Comparison of ENCODE assay signal across 8 mouse cellular contexts in the genomic region with DNA sequence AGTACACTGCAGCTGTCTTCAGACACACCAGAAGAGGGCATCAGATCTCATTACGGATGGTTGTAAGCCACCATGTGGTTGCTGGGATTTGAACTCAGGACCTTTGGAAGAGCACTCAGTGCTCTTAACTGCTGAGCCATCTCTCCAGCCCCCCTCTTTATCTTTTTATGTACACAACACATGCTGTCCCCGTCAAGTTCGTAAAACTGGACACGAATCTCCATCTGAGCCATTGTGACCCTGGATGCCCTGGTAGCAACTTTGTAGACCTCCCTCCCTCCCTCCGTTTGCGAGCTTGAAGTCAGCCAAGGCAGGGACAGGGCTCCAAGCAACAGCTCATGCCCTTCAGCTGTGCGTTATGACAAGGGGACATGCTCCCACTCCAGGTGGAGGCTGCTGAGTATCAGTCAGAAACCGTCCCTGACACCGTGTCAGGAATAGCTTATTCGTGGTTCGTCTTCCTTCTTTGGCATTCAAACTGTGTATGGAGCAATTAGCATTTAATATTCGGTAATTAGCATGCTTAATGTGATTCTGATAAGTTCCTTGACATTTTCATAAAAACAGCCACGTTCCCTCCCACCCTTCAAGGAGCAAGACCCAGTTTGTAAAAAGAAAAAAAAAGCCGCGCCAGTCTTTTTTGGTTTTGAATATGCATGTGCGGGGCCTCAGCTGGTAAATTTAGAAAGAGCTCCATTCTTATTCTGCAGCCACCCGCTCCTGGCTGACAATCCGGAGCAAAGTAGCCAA. TPM values are rescaled to one million over a fixed set of nuclear protein-coding genes. Genes with fewer than 3 reads are reported as not detected.
DNase-seq lines count a peak whose midpoint lies in the region; ATAC-seq and TF ChIP-seq lines count a peak whose summit lies in the region.

No protein-coding gene starts in this region.

- peak; percentile 32 to 42 for DNase-seq in cerebellum, adult 2 months
- no peak for DNase-seq in thymus, adult 2 months
- no peak for DNase-seq in thymus, postnatal 25 days
- DNase-seq in left cerebral cortex, adult 18-20 months (ENCODE audit: low spot score in 2 of 2): no peak

- peaks cover 20% of the 10 kb centered on the region for H3K4me1 ChIP-seq in cerebellum, adult 2 months (ENCODE audit: control insufficient read depth, insufficient read depth, low read length)
- H3K4me1 ChIP-seq in thymus, adult 2 months (replicated peaks; ENCODE audit: control insufficient read depth, insufficient read depth, low read length): peaks cover 16% of the 10 kb centered on the region
- H3K4me1 ChIP-seq in heart, embryonic 16.5 days (ENCODE audit: control insufficient read depth, insufficient read depth, low read length): peaks cover 18% of the 10 kb centered on the region
- peaks cover 19% of the 10 kb centered on the region for H3K4me1 ChIP-seq in liver, embryonic 16.5 days (ENCODE audit: control insufficient read depth, low read depth, low read length)
- peaks cover 6% of the 10 kb centered on the region for H3K4me1 ChIP-seq in stomach, embryonic 14.5 days (ENCODE audit: control insufficient read depth, insufficient read depth, low read length)

- H3K9ac ChIP-seq in heart, embryonic 16.5 days (ENCODE audit: low read length): peak overlapping the region; percentile 74
- H3K9ac ChIP-seq in liver, embryonic 16.5 days (ENCODE audit: low read depth, low read length): peak overlapping the region; percentile 2; the same call in 1 of the 2 replicates
- peak overlapping the region; percentile 42; the same call in 1 of the 2 replicates for H3K9ac ChIP-seq in stomach, embryonic 14.5 days (replicated peaks; ENCODE audit: low read depth, low read length)

- H3K27ac ChIP-seq in cerebellum, adult 2 months (ENCODE audit: insufficient read depth, low read length): peak overlapping the region; percentile 75
- no peak overlapping the region for H3K27ac ChIP-seq in thymus, adult 2 months (ENCODE audit: control insufficient read depth, insufficient read depth, low read length)
- H3K27ac ChIP-seq in heart, embryonic 16.5 days (ENCODE audit: low read length): peak overlapping the region; percentile 80
- no peak overlapping the region for H3K27ac ChIP-seq in liver, embryonic 16.5 days (ENCODE audit: low read length)
- H3K27ac ChIP-seq in stomach, embryonic 14.5 days (ENCODE audit: low read length): peak overlapping the region; percentile 63; the same call in 1 of the 2 replicates

- H3K9me3 ChIP-seq in heart, embryonic 16.5 days (replicated peaks; ENCODE audit: control insufficient read depth, low read length): no peaks in the 10 kb centered on the region
- no peaks in the 10 kb centered on the region for H3K9me3 ChIP-seq in liver, embryonic 16.5 days (replicated peaks; ENCODE audit: control insufficient read depth, low read length)
- H3K9me3 ChIP-seq in stomach, embryonic 14.5 days (ENCODE audit: control insufficient read depth, low read depth, low read length): no peaks in the 10 kb centered on the region

- H3K27me3 ChIP-seq in cerebellum, adult 2 months (ENCODE audit: control insufficient read depth, insufficient read depth, low read length): no peaks in the 10 kb centered on the region
- H3K27me3 ChIP-seq in thymus, adult 2 months (ENCODE audit: control insufficient read depth, insufficient read depth, low read length): no peaks in the 10 kb centered on the region
- H3K27me3 ChIP-seq in heart, embryonic 16.5 days (ENCODE audit: control insufficient read depth, insufficient read depth, low read length): no peaks in the 10 kb centered on the region
- H3K27me3 ChIP-seq in liver, embryonic 16.5 days (ENCODE audit: control insufficient read depth, insufficient read depth, low read depth, low read length): no peaks in the 10 kb centered on the region
- H3K27me3 ChIP-seq in stomach, embryonic 14.5 days (ENCODE audit: control insufficient read depth, insufficient read depth, low read length): no peaks in the 10 kb centered on the region

- no peaks in the 10 kb centered on the region for H3K36me3 ChIP-seq in thymus, adult 2 months (ENCODE audit: control insufficient read depth, insufficient read depth, low read length)
- peaks cover 20% of the 10 kb centered on the region for H3K36me3 ChIP-seq in heart, embryonic 16.5 days (ENCODE audit: control insufficient read depth, insufficient read depth)
- H3K36me3 ChIP-seq in liver, embryonic 16.5 days (ENCODE audit: control insufficient read depth, insufficient read depth): peaks cover 19% of the 10 kb centered on the region
- peaks cover 26% of the 10 kb centered on the region for H3K36me3 ChIP-seq in stomach, embryonic 14.5 days (ENCODE audit: control insufficient read depth, insufficient read depth, low read length)

- ATAC-seq in cerebellum, adult (ENCODE audit: insufficient number of reproducible peaks, low FRiP score, low TSS enrichment): no peak; the same call in 1 of the 2 replicates
- ATAC-seq in heart, embryonic 16.5 days (replicated peaks; ENCODE audit: extremely low read depth, insufficient read depth, low FRiP score): peak; percentile 0; the same call in 1 of the 2 replicates
- ATAC-seq in liver, embryonic 16.5 days (ENCODE audit: low read depth): no peak
- ATAC-seq in stomach, embryonic 14.5 days (ENCODE audit: insufficient number of reproducible peaks, insufficient read depth, low FRiP score, low read depth): no peak

- peak overlapping the region; percentile 88 for H3K4me2 ChIP-seq in heart, embryonic 16.5 days (ENCODE audit: low read depth, low read length)
- H3K4me2 ChIP-seq in liver, embryonic 16.5 days (ENCODE audit: low read depth, low read length): peak overlapping the region; percentile 93
- peak overlapping the region; percentile 61 for H3K4me2 ChIP-seq in stomach, embryonic 14.5 days (replicated peaks; ENCODE audit: low read depth, low read length)

- TF ChIP-seq CTCF in cerebellum, adult 2 months (IDR thresholded peaks at IDR 0.05; ENCODE audit: borderline replicate concordance, insufficient read depth, low read depth, low read length): no peak
- no peak for TF ChIP-seq CTCF in thymus, adult 2 months (IDR thresholded peaks at IDR 0.05; ENCODE audit: borderline replicate concordance, control insufficient read depth, extremely low read depth, insufficient read depth, low read length, poor library complexity)

- no peak for TF ChIP-seq POLR2A in cerebellum, adult 2 months (IDR thresholded peaks at IDR 0.05; ENCODE audit: borderline replicate concordance, insufficient read depth, low read length)
- no peak for TF ChIP-seq POLR2A in thymus, adult 2 months (IDR thresholded peaks at IDR 0.05; ENCODE audit: control insufficient read depth, extremely low read depth, insufficient read depth, low read length, poor library complexity)

- 5% methylated on average over 18 of the region's 18 CpGs for WGBS in cerebellum, adult 2 months
- WGBS in thymus, adult 2 months: 7% methylated on average over 18 of the region's 18 CpGs
- 4% methylated on average over 18 of the region's 18 CpGs for WGBS in heart, embryonic 16.5 days
- 4% methylated on average over 18 of the region's 18 CpGs for WGBS in liver, embryonic 16.5 days (ENCODE audit: insufficient replicate concordance)
- WGBS in stomach, embryonic 14.5 days: 7% methylated on average over 18 of the region's 18 CpGs

- H3K4me3 ChIP-seq in cerebellum, adult 2 months (replicated peaks; ENCODE audit: insufficient read depth, low read depth, low read length): peak overlapping the region; percentile 99
- H3K4me3 ChIP-seq in thymus, adult 2 months (ENCODE audit: control insufficient read depth, insufficient read depth, low read length): peak overlapping the region; percentile 53
- peak overlapping the region; percentile 96 for H3K4me3 ChIP-seq in heart, embryonic 16.5 days (ENCODE audit: low read length)
- H3K4me3 ChIP-seq in liver, embryonic 16.5 days (ENCODE audit: low read depth, low read length): peak overlapping the region; percentile 83
- peak overlapping the region; percentile 94 for H3K4me3 ChIP-seq in stomach, embryonic 14.5 days (ENCODE audit: low read depth, low read length)

RNA-seq across cellular contexts. Expression of a gene that starts 0.7 kb away (rescaled TPM):
- 68.9 and 75.8 TPM in 2 replicates for polyA plus RNA-seq in cerebellum, adult 2 months (2012; rRNA removed)
- polyA plus RNA-seq in thymus, adult 2 months (2012; rRNA removed): 98.7 and 110 TPM in 2 replicates
- polyA plus RNA-seq in heart, embryonic 16.5 days (2015; fragmentation: Nextera tagmentation; extraction: Ambion mirVana): 91.9 and 99.5 TPM in 2 replicates
- 88.3 and 94.2 TPM in 2 replicates for polyA plus RNA-seq in liver, embryonic 16.5 days (2015; fragmentation: Nextera tagmentation; extraction: Ambion mirVana)
- 197 and 201 TPM in 2 replicates for polyA plus RNA-seq in stomach, embryonic 14.5 days (2014; fragmentation: Nextera tagmentation; extraction: Ambion mirVana)
- 10 to 100 TPM; 72.1 to 77.0 TPM for total RNA-seq in left cerebral cortex, adult 18-20 months (2021)

RNA-seq across cellular contexts. Expression of a gene that starts 11.8 kb away (rescaled TPM):
- polyA plus RNA-seq in cerebellum, adult 2 months (2012; rRNA removed): 0.82 and 1.9 TPM in 2 replicates
- 3.8 and 4.0 TPM in 2 replicates for polyA plus RNA-seq in thymus, adult 2 months (2012; rRNA removed)
- 0.34 and 0.45 TPM in 2 replicates for polyA plus RNA-seq in heart, embryonic 16.5 days (2015; fragmentation: Nextera tagmentation; extraction: Ambion mirVana)
- 58.7 and 65.9 TPM in 2 replicates for polyA plus RNA-seq in liver, embryonic 16.5 days (2015; fragmentation: Nextera tagmentation; extraction: Ambion mirVana)
- polyA plus RNA-seq in stomach, embryonic 14.5 days (2014; fragmentation: Nextera tagmentation; extraction: Ambion mirVana): 0.67 TPM in 1 of 2 replicates, not detected in the other
- 1 to 10 TPM; 1.7 to 2.6 TPM for total RNA-seq in left cerebral cortex, adult 18-20 months (2021)

RNA-seq across cellular contexts. Expression of a gene that starts 32.4 kb away (rescaled TPM):
- 47.1 and 52.9 TPM in 2 replicates for polyA plus RNA-seq in cerebellum, adult 2 months (2012; rRNA removed)
- polyA plus RNA-seq in thymus, adult 2 months (2012; rRNA removed): 69.1 and 73.4 TPM in 2 replicates
- polyA plus RNA-seq in heart, embryonic 16.5 days (2015; fragmentation: Nextera tagmentation; extraction: Ambion mirVana): 69.3 and 70.2 TPM in 2 replicates
- polyA plus RNA-seq in liver, embryonic 16.5 days (2015; fragmentation: Nextera tagmentation; extraction: Ambion mirVana): 30.3 and 31.4 TPM in 2 replicates
- 86.6 and 93.1 TPM in 2 replicates for polyA plus RNA-seq in stomach, embryonic 14.5 days (2014; fragmentation: Nextera tagmentation; extraction: Ambion mirVana)
- total RNA-seq in left cerebral cortex, adult 18-20 months (2021): 10 to 100 TPM; 47.1 to 47.2 TPM

RNA-seq across cellular contexts. Expression of a gene that starts 36.2 kb away (rescaled TPM):
- polyA plus RNA-seq in cerebellum, adult 2 months (2012; rRNA removed): 276 and 338 TPM in 2 replicates
- polyA plus RNA-seq in thymus, adult 2 months (2012; rRNA removed): 217 and 252 TPM in 2 replicates
- polyA plus RNA-seq in heart, embryonic 16.5 days (2015; fragmentation: Nextera tagmentation; extraction: Ambion mirVana): 171 and 194 TPM in 2 replicates
- 110 and 128 TPM in 2 replicates for polyA plus RNA-seq in liver, embryonic 16.5 days (2015; fragmentation: Nextera tagmentation; extraction: Ambion mirVana)
- polyA plus RNA-seq in stomach, embryonic 14.5 days (2014; fragmentation: Nextera tagmentation; extraction: Ambion mirVana): 154 and 159 TPM in 2 replicates
- total RNA-seq in left cerebral cortex, adult 18-20 months (2021): 100 to 1,000 TPM; 214 to 220 TPM

RNA-seq across cellular contexts. Expression of a gene that starts 52.5 kb away (rescaled TPM):
- 0.10 and 0.11 TPM in 2 replicates for polyA plus RNA-seq in cerebellum, adult 2 months (2012; rRNA removed)
- 0.31 and 0.34 TPM in 2 replicates for polyA plus RNA-seq in thymus, adult 2 months (2012; rRNA removed)
- 0.11 and 0.41 TPM in 2 replicates for polyA plus RNA-seq in heart, embryonic 16.5 days (2015; fragmentation: Nextera tagmentation; extraction: Ambion mirVana)
- not detected in 2 replicates for polyA plus RNA-seq in liver, embryonic 16.5 days (2015; fragmentation: Nextera tagmentation; extraction: Ambion mirVana)
- not detected in 2 replicates for polyA plus RNA-seq in stomach, embryonic 14.5 days (2014; fragmentation: Nextera tagmentation; extraction: Ambion mirVana)
- total RNA-seq in left cerebral cortex, adult 18-20 months (2021): not detected

Comparison
In these comparisons a context has a peak if more than half of its experiments do, and no peak if none do; other contexts are left out.
1. DNase-seq: peak in cerebellum, adult 2 months (2 of 2); none in thymus, adult 2 months (single experiment), thymus, postnatal 25 days (single experiment) and left cerebral cortex, adult 18-20 months (0 of 2).
2. H3K27ac ChIP-seq: peak in cerebellum, adult 2 months (single experiment), heart, embryonic 16.5 days (single experiment) and stomach, embryonic 14.5 days (single experiment); none in thymus, adult 2 months (single experiment) and liver, embryonic 16.5 days (single experiment).
3. H3K9ac ChIP-seq: peak in every context shown above with its lines; median percentile 74 in heart, embryonic 16.5 days; 42 in stomach, embryonic 14.5 days; 2 in liver, embryonic 16.5 days.
4. RNA of a gene that starts 11.8 kb away (polyA plus RNA-seq): 58.7 to 65.9 TPM in liver, embryonic 16.5 days; 3.8 to 4.0 TPM in thymus, adult 2 months, 0.82 to 1.9 TPM in cerebellum, adult 2 months, 0.34 to 0.45 TPM in heart, embryonic 16.5 days and 0.67 TPM in stomach, embryonic 14.5 days; every median in the first group is over 10 times any median in the second.
5. Peak in every context shown above with its lines, with median percentiles within 50 percentile points of each other: H3K4me3 ChIP-seq and H3K4me2 ChIP-seq.